Mouse (Mus musculus) C2C12 (cell line): ENCODE measurements around the gene Sgf29. TPM values are rescaled to one million over a fixed set of nuclear protein-coding genes. Genes with fewer than 3 reads are reported as not detected.
"Not testable (repeated sequence)": the region's sequence is repeated elsewhere in the genome, so short reads cannot be mapped to it uniquely, and the experiment has no call there.

Experiments
- H3K27me3 ChIP-seq: one replicate; pipeline ENCODE4 v1.6.1; 2011; ENCODE audit not compliant: control insufficient read depth, insufficient read depth, insufficient read length
- H3K36me3 ChIP-seq: one replicate; pipeline ENCODE4 v1.6.1; 2011; ENCODE audit not compliant: control insufficient read depth, insufficient read depth
- H3K4me3 ChIP-seq: one replicate; pipeline ENCODE4 v1.5.1; 2011; ENCODE audit warnings: mild to moderate bottlenecking, control low read depth; ENCODE audit not compliant: poor library complexity, insufficient read depth, severe bottlenecking
- H3K79me2 ChIP-seq: one replicate; pipeline ENCODE4 v1.6.1; 2011; ENCODE audit not compliant: control insufficient read depth, insufficient read depth
- H3K79me3 ChIP-seq: one replicate; pipeline ENCODE4 v1.6.1; 2011; ENCODE audit warnings: low read depth, control low read depth
- H3ac ChIP-seq: one replicate; pipeline ENCODE3; 2011; ENCODE audit warnings: low read depth; ENCODE audit not compliant: control insufficient read depth, insufficient read length
- CEBPB ChIP-seq: IDR thresholded peaks from one replicate; pipeline ENCODE4 v1.6.1; 2011; ENCODE audit warnings: low read depth, mild to moderate bottlenecking, control low read depth, moderate library complexity
- CTCF ChIP-seq: IDR thresholded peaks from one replicate; pipeline ENCODE4 v1.5.1; 2011; ENCODE audit not compliant: control insufficient read depth, insufficient read depth, insufficient read length
- FOSL1 ChIP-seq: IDR thresholded peaks from one replicate; pipeline ENCODE4 v1.8.0; 2011; ENCODE audit warnings: mild to moderate bottlenecking, low read length; ENCODE audit not compliant: poor library complexity, insufficient read depth, severe bottlenecking
- MAX ChIP-seq: IDR thresholded peaks from one replicate; pipeline ENCODE4 v1.6.1; 2011; ENCODE audit warnings: mild to moderate bottlenecking, control low read depth
- MYOD1 ChIP-seq: IDR thresholded peaks from one replicate; pipeline ENCODE4 v1.6.1; 2011; ENCODE audit warnings: low read depth; ENCODE audit not compliant: control insufficient read depth, insufficient read length
- MYOG ChIP-seq: IDR thresholded peaks from one replicate; pipeline ENCODE4 v1.6.1; 2011; ENCODE audit not compliant: control insufficient read depth, insufficient read length; ENCODE audit errors: extremely low read depth
- USF1 ChIP-seq: IDR thresholded peaks from one replicate; pipeline ENCODE4 v1.6.1; 2011; ENCODE audit warnings: low read depth, mild to moderate bottlenecking, control low read depth, moderate library complexity
- polyA plus RNA-seq: library from polyadenylated mRNA; unstranded; fragments of >200 nt; fragmentation: generic; extraction: Trizol; gene quantifications from one replicate; pipeline ENCODE4 v1.2.1, GENCODE M21; 2012; ENCODE audit warnings: missing spikeins

Sgf29 gene
- polyA plus RNA-seq, 1 experiment = 39.3 TPM

- TF ChIP-seq CEBPB (no peak), MYOD1 (no peak), MYOG (no peak), MAX (no peak), CTCF (no peak), FOSL1 (no peak), USF1 (no peak)
- H3ac ChIP-seq = no peak overlapping the region
- no peaks in the 10 kb centered on the region for H3K36me3 ChIP-seq
- H3K79me3 ChIP-seq = no peaks in the 10 kb centered on the region
- no peaks in the 10 kb centered on the region for H3K79me2 ChIP-seq
- no peak overlapping the region for H3K4me3 ChIP-seq
- no peaks in the 10 kb centered on the region for H3K27me3 ChIP-seq
Observed at GRCm38 (mm10) chr7:126678545-126679341, 29.6 kb downstream of the Sgf29 start.

GRCm38 (mm10) chr7:126679683-126680082 is 30.6 kb downstream of the Sgf29 start:
- TF ChIP-seq MYOG = no peak
- no peak for TF ChIP-seq USF1
- TF ChIP-seq CTCF = no peak
- TF ChIP-seq CEBPB = no peak
- no peak for TF ChIP-seq MYOD1
- TF ChIP-seq FOSL1 = no peak
- no peak for TF ChIP-seq MAX
- no peaks in the 10 kb centered on the region for H3K79me2 ChIP-seq
- no peak overlapping the region for H3ac ChIP-seq
- no peaks in the 10 kb centered on the region for H3K79me3 ChIP-seq
- H3K36me3 ChIP-seq = no peaks in the 10 kb centered on the region
- no peak overlapping the region for H3K4me3 ChIP-seq
- H3K27me3 ChIP-seq = no peaks in the 10 kb centered on the region

GRCm38 (mm10) chr7:126681221-126681620 is 32.1 kb downstream of the Sgf29 start:
- no peak for TF ChIP-seq MYOD1
- no peak for TF ChIP-seq CEBPB
- no peak for TF ChIP-seq MYOG
- TF ChIP-seq MAX = no peak
- TF ChIP-seq FOSL1 = no peak
- TF ChIP-seq USF1 = no peak
- no peak for TF ChIP-seq CTCF

GRCm38 (mm10) chr7:126688156-126688555 is 39.0 kb downstream of the Sgf29 start:
- not testable (repeated sequence) for H3K27me3 ChIP-seq, H3K36me3 ChIP-seq, H3ac ChIP-seq, H3K79me2 ChIP-seq, H3K79me3 ChIP-seq, H3K4me3 ChIP-seq

More at GRCm38 (mm10) chr7:126681221-126681620, 32.1 kb downstream of the Sgf29 start:
- Histone ChIP-seq H3K79me2 (no peaks in the 10 kb centered on the region), H3K4me3 (no peak overlapping the region), H3K27me3 (no peaks in the 10 kb centered on the region), H3K36me3 (no peaks in the 10 kb centered on the region), H3K79me3 (no peaks in the 10 kb centered on the region), H3ac (no peak overlapping the region)

- H3K36me3 ChIP-seq = no peaks in the 10 kb centered on the region
- H3K27me3 ChIP-seq = no peaks in the 10 kb centered on the region
- TF ChIP-seq CEBPB = no peak
- no peak for TF ChIP-seq FOSL1
- TF ChIP-seq CTCF = no peak
- no peak for TF ChIP-seq USF1
- no peak for TF ChIP-seq MYOD1
- no peak for TF ChIP-seq MYOG
- TF ChIP-seq MAX = no peak
- no peaks in the 10 kb centered on the region for H3K79me2 ChIP-seq
- H3K79me3 ChIP-seq = no peaks in the 10 kb centered on the region
- no peak overlapping the region for H3K4me3 ChIP-seq
- H3ac ChIP-seq = no peak overlapping the region
Observed at GRCm38 (mm10) chr7:126689021-126689420, 39.9 kb downstream of the Sgf29 start.

- no peaks in the 10 kb centered on the region for H3K36me3 ChIP-seq
- TF ChIP-seq USF1 (no peak), MYOD1 (no peak), CEBPB (no peak), MYOG (no peak), CTCF (no peak), FOSL1 (no peak), MAX (no peak)
- H3K27me3 ChIP-seq = no peaks in the 10 kb centered on the region
- no peaks in the 10 kb centered on the region for H3K79me2 ChIP-seq
- H3K79me3 ChIP-seq = no peaks in the 10 kb centered on the region
- no peak overlapping the region for H3ac ChIP-seq
- no peak overlapping the region for H3K4me3 ChIP-seq
Observed at GRCm38 (mm10) chr7:126690737-126691136, 41.6 kb downstream of the Sgf29 start.
